Mouse (Mus musculus) retina, adult 2 months (tissue): ENCODE measurements at regions not wholly inside any gene's neighbourhood (a gene's known extent, or its start where the extent isn't known, plus 50 kb on each side); places are given as distances from the start of the nearest gene placed in this dataset.

Experiments
- DNase-seq: peaks from one replicate; pipeline ENCODE4 v3.0.0-alpha.2; 2012; ENCODE audit warnings: low read depth, low spot score

DNA sequence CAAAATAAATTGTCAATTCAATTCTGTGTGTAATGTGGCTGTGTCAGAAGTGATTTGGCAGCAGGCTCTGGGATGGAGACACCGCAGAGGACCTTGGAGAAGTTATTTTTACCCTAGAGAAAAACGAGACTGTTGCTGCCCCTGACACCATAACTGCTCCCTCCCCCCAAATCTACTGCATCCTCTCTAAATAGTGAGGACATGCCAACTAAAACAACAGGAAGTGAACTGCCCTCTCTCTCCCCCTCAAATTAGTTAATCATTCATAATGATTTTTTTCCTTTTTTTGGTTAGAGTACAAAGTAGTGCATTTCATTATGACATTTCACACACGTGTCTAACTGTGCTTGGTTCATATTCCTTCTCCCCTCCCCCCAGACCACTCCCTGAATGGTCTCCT, 55.6 kb upstream of the Pias1 start:
- no peak for DNase-seq

DNA sequence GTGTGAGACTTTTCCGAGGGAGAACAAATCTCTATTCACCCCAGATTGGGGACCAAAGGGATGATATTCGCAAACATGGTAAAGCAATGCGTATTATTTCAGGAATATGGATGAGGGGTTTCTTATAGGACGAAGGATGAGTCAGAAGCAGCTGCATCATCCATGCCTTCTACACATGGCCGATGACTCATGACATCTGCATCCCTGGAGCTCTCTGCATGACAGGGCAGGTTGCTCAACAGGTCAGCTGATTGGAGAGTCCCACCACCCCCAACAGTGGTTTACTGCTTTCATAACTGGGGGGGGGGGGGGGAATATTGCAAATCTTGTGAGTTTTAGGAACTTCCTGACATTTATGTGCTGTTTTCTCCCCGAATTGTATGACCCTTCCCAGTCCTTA, 50.3 kb upstream of the Pias1 start:
- DNase-seq = no peak
